Mouse (Mus musculus): ENCODE measurements around the gene Pcbp4.

Pcbp4 gene

DNA sequence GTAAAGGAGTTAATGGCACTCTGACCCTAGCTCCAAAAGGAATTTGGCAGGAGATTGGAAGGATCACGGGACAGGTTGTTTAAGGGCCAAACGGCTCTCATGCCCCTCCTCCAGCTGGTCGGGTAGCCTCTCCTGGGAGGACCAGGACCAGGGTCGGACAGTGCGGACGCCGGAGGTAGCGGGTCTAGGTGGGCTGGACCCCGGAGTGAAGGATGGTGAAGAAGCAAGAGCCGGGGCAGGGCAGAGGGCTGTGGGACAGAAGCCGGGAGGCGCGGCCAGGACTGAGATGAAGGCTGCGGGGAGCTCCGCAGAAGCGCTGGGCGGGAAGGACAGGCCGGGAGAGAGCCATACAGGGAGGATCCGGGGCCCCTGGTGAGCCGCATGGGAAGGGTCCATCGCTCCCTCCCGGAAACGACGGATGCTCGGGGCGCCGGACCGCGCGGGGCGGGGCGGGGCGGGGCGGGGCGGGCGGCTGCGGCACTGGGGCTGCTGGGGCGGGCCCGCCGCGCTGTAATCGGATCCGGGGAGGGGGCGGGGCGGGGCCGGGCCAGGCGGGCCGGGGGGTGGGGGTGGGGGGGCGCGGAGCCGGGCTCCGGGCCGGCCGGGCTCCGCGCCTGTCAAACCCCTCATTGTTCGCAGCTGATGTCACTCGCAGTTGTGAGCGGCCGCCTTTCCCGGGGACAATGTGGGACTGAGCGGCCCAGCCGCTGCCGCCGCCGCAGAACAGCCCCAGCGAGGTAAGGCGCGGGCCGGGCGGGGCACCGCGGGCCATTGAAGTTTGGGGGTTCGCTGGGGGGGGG lies at the start of gene Pcbp4:
TSS of gene Pcbp4 (plus strand) at position 21 of the 800 bp plus-strand sequence.
- DNase-seq, result peak; percentile 61

GRCm38 (mm10) chr9:106405275-106405674 lies 47.8 kb upstream of the Pcbp4 start:
- no peak for DNase-seq

GRCm38 (mm10) chr9:106406443-106407078 lies 46.5 kb upstream of the Pcbp4 start:
- DNase-seq, result no peak

DNA sequence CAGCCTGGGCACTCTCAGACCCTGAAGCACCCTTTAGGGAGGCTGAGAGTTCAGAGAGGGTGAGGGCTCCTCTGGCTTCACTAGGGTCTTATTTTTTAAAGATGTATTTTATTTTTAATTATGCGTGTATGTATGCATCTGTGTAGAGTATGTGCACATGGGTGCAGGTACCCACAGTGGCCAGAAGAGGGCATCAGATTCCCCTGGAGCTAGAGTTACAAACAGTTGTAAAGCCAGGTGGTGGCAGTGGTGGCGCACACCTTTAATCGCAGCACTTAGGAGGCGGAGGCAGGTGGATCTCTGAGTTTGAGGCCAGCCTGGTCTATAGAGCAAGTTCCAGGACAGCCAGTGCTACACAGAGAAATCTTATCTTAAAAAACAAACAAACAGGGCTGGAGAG lies 44.0 kb upstream of the Pcbp4 start:
- no peak for DNase-seq

- DNase-seq, result no peak
Measured at GRCm38 (mm10) chr9:106410086-106410650, 42.9 kb upstream of the Pcbp4 start.

DNA sequence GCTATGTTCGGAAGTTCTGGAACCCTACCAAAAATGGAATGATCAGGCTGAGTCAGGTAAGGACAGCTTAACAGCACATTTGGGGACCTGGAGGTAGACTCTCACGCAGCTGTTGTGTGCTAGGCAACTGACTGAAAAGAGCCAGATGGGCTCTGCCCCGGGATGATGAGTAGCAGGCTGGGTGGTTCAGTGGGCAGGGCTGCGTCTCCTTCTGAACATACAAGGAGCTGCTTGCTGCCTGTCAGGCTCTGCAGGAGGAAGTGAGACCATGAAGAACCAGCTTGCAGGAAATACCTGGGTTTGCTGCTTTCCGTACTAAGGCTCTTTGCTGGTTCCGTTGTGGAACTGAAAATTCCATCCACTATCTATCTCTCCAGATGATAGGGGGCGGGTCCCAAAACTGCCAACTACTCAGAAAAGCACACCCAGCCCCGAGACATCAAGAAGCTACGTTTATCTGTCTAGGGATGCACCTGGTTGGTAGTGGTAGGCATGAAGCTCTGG lies 41.9 kb upstream of the Pcbp4 start:
- DNase-seq, result peak; percentile 34

GRCm38 (mm10) chr9:106411729-106412128 lies 41.4 kb upstream of the Pcbp4 start:
- DNase-seq, result no peak

DNA sequence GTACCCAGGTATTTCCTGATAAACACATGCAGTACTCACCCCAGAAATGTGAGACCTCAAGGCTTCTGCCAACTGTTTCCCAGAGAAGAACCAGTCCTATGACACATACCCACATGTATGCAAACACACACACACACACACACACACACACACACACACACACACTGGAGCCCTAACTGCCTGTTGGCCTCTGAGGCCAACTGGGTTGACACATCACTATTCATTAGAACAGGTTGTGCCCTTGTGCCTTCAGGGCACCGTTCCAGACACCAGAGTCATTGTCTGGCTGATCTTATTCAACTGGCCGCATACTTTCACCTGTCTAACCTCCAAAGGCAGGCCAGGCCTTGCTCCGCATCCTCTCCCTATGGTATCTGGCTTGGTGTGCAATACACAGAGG lies 40.9 kb upstream of the Pcbp4 start:
- no peak for DNase-seq

GRCm38 (mm10) chr9:106413606-106414005 lies 39.5 kb upstream of the Pcbp4 start:
- DNase-seq, result no peak

- DNase-seq, result no peak
Measured at GRCm38 (mm10) chr9:106416826-106417225, 36.3 kb upstream of the Pcbp4 start.

DNA sequence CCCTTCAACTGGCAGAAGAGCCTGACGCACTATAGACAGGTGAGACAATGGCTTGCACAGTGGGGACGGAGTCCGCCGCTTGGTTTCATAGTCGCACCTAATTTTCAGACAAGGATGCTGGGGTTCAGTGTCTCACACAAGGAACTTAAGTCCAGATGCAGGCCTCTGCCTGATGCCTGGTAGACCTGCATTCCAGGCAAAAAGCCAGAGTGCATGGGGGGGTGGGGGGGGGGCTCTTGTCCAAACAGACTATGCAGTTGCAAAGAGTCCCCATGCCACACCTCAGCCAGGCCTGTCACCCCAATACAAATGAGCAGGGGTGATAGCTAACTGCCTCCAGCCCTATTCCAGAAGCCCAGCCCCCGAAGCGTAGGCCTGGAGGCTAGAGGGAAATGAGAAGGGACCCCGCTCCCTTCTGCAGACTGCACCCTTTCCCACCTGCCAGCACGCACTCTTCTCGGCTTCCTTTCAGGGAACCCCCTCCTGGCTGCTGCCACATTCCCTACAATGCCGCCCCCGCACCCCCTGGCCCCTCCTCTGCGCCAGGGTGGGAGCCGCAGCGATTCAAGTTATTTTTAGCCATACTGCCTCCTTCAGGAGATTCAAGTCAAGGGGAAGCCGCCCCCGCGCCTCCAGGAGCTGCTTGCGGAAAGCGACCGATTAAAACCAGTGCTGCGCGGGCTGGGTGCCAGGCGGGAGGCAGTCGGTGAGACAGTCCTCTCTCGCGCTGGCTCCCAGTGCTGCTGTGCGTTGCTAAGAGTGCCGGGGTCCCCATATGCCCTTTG lies 35.1 kb upstream of the Pcbp4 start:
- DNase-seq, result peak; percentile 67

- no peak for DNase-seq
Measured at GRCm38 (mm10) chr9:106420608-106421007, 32.5 kb upstream of the Pcbp4 start.

DNA sequence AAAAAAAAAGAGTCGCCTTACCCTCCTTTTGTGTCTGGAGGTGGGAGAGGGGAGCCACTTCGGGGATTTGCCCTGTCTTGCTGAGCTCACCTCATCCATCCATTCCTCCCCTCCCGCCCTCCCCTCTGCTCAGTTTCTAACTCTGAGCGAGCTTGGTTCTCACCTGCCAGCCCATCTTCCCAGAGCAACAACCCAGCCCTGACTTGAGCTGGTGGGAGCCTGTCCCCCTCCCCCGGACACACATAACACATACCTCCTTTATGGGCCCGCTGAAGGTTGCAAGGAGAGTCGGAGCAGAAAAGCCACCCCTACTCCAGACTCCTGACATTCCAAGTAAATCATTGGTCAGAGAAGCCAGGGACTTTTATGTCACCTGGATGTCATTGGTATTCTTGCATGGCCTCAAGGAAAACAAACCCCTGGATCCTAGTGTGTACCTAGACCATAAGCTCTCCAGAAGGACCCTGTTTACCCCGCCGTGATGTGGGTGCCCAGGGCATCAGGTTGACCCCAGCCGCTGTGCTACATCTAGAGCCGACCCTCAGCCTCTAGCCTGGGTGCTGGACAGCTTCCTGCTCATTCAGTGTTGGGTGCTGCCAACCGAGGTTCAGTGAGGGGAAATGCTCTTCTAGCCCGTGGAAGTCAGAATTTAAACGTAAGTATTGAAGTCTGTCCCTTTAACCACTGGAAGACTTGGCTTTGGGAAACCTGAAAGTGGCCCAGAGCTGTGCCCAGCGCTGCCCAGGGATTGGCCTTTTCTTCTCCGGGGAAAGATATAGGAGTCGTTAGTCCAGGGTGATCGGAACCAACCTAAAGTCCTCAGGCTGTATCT lies 31.8 kb upstream of the Pcbp4 start:
- no peak for DNase-seq

DNA sequence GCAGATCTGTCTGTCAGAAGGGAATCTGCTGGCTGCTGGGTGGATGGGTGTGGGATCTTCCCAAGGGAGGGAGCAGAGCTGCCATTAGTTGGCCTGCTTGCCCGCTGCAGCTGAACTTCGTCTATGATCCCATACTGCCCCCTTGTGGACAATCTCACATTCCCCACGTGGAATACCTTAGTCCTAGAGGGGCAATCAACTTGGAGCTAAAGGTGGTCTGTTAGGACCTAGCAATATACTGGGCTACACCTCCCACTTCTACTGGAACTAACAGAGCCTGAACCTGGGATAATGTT lies 31.3 kb upstream of the Pcbp4 start:
- DNase-seq, result peak; percentile 85

DNA sequence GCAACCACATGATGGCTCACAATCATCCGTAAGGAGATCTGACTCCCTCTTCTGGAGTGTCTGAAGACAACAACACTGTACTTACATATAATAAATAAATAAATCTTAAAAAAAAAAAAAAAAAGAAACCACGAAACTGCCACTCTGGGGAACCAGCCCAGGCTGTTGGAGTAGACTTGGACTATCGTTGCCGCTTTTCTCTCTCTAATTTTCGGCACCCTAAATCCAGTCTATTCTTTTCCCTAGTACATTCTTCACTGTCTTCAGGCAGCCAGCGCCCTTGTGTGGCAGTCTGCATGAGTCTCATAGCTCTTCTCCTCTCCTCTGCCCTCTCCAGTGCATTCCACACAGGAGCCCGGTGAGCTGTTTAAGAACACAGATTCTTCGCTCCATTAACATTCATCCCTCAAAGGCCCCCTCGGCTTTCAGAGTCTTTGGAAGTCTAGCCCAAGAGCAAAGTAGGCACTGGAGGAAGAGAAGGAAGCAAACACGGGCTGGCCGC lies 24.3 kb upstream of the Pcbp4 start:
- DNase-seq, result no peak

GRCm38 (mm10) chr9:106429221-106430014 lies 23.7 kb upstream of the Pcbp4 start, which contains the start of gene Rpl29:
TSS of gene Rpl29 (plus strand) at chr9:106429454.
- peak; percentile 97 for DNase-seq

DNA sequence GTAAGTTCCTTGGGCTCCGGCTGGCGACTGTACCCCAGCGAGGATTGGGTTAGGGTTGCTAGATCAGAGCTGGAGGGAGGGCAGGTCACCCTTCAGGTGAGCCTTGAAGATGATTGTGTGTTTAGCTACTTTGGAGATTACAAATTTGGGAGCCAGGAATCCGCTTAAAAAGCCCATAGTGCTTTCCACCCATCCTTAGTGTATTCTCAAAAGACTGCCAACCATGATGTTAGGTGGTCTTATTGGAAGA lies 23.2 kb upstream of the Pcbp4 start:
- no peak for DNase-seq

DNA sequence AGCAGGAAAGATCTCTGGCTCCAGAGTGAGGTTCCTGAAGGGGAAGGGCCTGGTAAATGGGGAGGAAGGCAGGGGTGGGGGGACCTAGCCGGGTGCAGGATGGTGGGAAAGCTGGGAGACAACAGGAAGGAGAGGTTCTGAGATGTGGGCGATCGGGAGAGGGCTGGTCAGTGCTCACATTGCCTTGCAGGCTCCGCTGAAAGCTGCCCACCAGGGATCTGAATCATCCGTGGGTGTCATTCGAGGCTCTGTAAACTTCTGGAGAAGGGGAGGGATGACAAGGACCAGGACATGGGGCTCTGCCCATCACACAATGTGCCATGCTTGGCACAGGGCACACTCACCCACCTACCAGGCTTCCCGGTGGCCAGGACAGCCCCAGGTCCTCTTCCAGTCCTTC lies 19.7 kb upstream of the Pcbp4 start:
- DNase-seq, result no peak

- no peak for DNase-seq
Measured at GRCm38 (mm10) chr9:106436566-106436965, 16.5 kb upstream of the Pcbp4 start.

DNA sequence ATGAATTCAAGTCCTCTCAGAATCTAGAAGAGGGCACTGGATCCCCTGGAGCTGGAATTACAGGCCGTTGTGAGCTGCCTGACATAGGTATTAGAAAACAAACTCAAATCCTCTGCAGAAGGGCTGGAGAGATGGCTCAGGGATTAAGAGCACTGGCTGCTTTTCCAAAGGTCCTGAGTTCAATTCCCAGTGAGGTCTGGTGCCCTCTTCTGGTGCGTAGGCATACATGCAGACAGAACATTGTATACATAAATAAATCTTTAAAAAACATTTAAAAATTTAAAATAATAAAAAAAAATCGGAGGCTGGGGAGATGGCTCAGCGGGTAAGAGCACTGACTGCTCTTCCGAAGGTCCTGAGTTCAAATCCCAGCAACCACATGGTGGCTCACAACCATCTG lies 10.4 kb upstream of the Pcbp4 start:
- no peak for DNase-seq

DNA sequence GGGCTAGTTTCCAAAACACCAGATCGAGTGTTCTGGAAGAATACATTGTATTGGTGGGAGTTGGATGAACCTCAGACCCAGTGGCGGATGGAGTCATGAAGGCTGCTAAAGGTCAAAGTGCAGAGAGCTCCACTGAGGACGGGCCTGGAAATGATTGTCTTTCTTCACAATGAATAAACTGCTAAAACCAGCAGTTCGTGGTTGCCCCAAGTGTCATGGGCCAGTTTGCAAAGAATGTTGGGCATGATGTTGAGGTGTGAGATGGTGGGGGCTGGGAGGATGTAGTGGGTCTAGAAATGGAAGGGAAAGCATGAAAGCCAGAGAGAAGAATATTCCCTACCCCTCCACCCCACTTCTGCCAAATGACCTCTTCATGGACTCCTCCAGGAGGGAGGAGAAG lies 8.3 kb upstream of the Pcbp4 start:
- DNase-seq, result no peak

DNA sequence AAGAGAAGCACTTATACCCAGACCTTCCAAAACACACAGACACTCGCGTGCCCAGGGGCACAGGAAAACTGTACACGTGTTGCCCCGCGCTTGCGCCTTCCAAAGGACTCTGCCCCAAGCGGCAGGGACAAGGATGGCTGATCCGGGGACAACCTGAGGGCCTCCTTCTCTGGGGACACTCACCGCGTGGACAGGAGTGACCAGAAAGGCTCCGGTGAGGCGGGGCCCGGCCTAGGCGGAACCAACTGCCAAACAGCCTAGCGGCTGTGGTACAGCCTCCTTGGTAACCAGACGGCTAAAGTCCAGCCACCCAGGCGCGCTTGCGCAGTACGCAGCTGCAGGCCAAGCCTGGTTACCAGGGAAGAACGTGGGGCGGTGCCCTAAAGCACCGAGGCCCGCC lies 5.7 kb upstream of the Pcbp4 start, which contains the start of the genes Abhd14b and Abhd14a:
TSS of gene Abhd14b (plus strand) at position 112 of the 400 bp plus-strand sequence.
TSS of gene Abhd14a (minus strand) at position 331 of the 400 bp plus-strand sequence.
- DNase-seq, result peak; percentile 82

All from thymus, postnatal 4 days (tissue).